Mouse (Mus musculus) spleen, adult 2 months (tissue): ENCODE results near the gene Ubr4. TPM values are rescaled to one million over a fixed set of nuclear protein-coding genes. Genes with fewer than 3 reads are reported as not detected.
A peak's percentile ranks its signal among the peaks of the same experiment; 100 is the strongest.

ENCODE experiments used
- DNase-seq, 2 experiments: peaks; one replicate each; pipeline versions ENCODE4 v3.0.0 to v3.0.0-alpha.2; 2012 to 2021; ENCODE audit warnings: low spot score in 2 of 2, low read depth in 1 of 2
- H3K27ac ChIP-seq: fragments of 200-500 bp; 2 replicates; pipeline ENCODE4 v1.5.1; 2012; ENCODE audit warnings: low read length, inconsistent platforms; ENCODE audit not compliant: insufficient read depth
- H3K27me3 ChIP-seq: fragments of 200-500 bp; 2 replicates; pipeline ENCODE4 v1.6.1; 2012; ENCODE audit warnings: mild to moderate bottlenecking, moderate library complexity, low read length, inconsistent platforms; ENCODE audit not compliant: control insufficient read depth, insufficient read depth
- H3K36me3 ChIP-seq: fragments of 200-500 bp; 2 replicates; pipeline ENCODE4 v1.6.1; 2012; ENCODE audit warnings: mild to moderate bottlenecking, low read length, inconsistent platforms; ENCODE audit not compliant: control insufficient read depth, insufficient read depth
- H3K4me1 ChIP-seq: fragments of 200-500 bp; 2 replicates; pipeline ENCODE4 v1.6.1; 2011; ENCODE audit warnings: inconsistent platforms; ENCODE audit not compliant: control insufficient read depth, insufficient read depth, insufficient read length
- H3K4me3 ChIP-seq: fragments of 200-500 bp; 2 replicates; pipeline ENCODE4 v1.5.1; 2011; ENCODE audit warnings: mild to moderate bottlenecking, inconsistent platforms; ENCODE audit not compliant: insufficient read depth, insufficient read length; ENCODE audit errors: extremely low read depth
- CTCF ChIP-seq: fragments of 200-500 bp; IDR thresholded peaks from 2 replicates; pipeline ENCODE4 v1.5.1; 2011; ENCODE audit warnings: mild to moderate bottlenecking, inconsistent platforms; ENCODE audit not compliant: insufficient read depth, insufficient read length, insufficient replicate concordance; ENCODE audit errors: extremely low read depth
- POLR2A ChIP-seq: fragments of 200-500 bp; IDR thresholded peaks from 2 replicates; pipeline ENCODE4 v1.6.1; 2011; ENCODE audit warnings: low read depth, low read length, inconsistent platforms
- WGBS: fragments of 180-500 bp; shearing (Covaris S2); methylation state at CpG from one replicate; pipeline ENCODE4 v1.1.7; 2018; 5-methylcytosine and 5-hydroxymethylcytosine counted together
- polyA plus RNA-seq: library from polyadenylated mRNA; depleted of rRNA; stranded (reverse); fragments of >200 nt; gene quantifications from 2 replicates; pipeline ENCODE4 v1.2.3, GENCODE M21; 2012

The Ubr4 gene
- polyA plus RNA-seq, 1 experiment: 201 TPM

DNA sequence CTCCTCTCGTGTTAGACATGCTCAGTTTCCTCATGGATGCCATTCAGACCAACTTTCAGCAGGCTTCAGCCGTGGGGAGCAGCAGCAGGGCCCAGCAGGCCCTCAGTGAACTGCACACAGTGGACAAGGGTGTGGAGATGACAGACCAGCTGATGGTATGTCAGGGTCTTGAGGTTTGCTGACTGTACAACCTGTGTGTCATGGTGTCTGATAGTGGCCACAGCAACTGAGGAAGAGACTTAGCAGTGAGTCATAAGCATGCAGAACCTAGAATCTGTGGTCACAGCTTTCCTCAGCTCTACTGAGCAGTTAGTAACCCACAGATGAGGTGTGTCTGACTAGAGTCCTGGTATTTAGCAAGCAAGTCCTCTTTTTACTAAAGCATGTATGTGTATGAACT, 70.0 kb downstream of the Ubr4 start:
- Histone ChIP-seq H3K27ac (no peak overlapping the region), H3K27me3 (no peaks in the 10 kb centered on the region), H3K4me1 (no peaks in the 10 kb centered on the region), H3K36me3 (peaks cover 74% of the 10 kb centered on the region), H3K4me3 (no peak overlapping the region)
- 97% methylated on average over 2 of the region's 2 CpGs for WGBS
- TF ChIP-seq CTCF: no peak
- TF ChIP-seq POLR2A: no peak
- DNase-seq: no peak

- Histone ChIP-seq H3K36me3 (peaks cover 78% of the 10 kb centered on the region), H3K27ac (no peak overlapping the region)
These were observed 70.9 kb downstream of the Ubr4 start for GRCm38 (mm10) chr4:139423270-139423669.

GRCm38 (mm10) chr4:139430176-139430575, 77.8 kb downstream of the Ubr4 start:
- H3K4me1 ChIP-seq: no peaks in the 10 kb centered on the region
- DNase-seq: peak; percentile 4 to 43
- H3K4me3 ChIP-seq: no peak overlapping the region
- WGBS: 47% methylated on average over 15 of the region's 15 CpGs
- no peaks in the 10 kb centered on the region for H3K27me3 ChIP-seq
- no peak overlapping the region for H3K27ac ChIP-seq
- TF ChIP-seq POLR2A (no peak), CTCF (peak; percentile 43; the same call in 1 of the 2 replicates)
- peaks cover 68% of the 10 kb centered on the region for H3K36me3 ChIP-seq

More at GRCm38 (mm10) chr4:139423270-139423669, 70.9 kb downstream of the Ubr4 start:
- WGBS: 85% methylated on average over 2 of the region's 2 CpGs
- no peak for TF ChIP-seq POLR2A
- no peak for TF ChIP-seq CTCF
- Histone ChIP-seq H3K4me1 (no peaks in the 10 kb centered on the region), H3K27me3 (no peaks in the 10 kb centered on the region), H3K4me3 (no peak overlapping the region)
- DNase-seq: no peak

DNA sequence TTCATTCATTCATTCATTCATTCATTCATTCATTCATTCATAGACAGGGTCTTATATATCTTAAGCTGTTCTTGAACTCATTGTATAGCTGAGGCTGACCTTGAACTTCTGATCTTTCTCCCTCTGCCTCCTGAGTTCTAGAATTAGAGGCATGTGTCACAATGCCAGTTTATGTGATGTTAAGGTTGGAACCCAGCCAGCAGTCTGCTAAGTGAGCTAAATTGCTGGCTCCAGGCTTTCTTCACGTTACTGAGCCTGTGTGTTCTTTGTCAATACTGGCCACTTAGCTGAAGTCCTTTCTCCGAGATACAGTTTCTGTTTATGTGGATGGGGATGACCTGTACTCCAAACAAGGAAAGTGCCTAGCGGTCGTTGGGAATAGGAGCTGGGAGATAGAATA, 78.5 kb downstream of the Ubr4 start:
- TF ChIP-seq CTCF (no peak), POLR2A (no peak)
- 94% methylated on average over 4 of the region's 4 CpGs for WGBS
- H3K36me3 ChIP-seq: peaks cover 69% of the 10 kb centered on the region

DNA sequence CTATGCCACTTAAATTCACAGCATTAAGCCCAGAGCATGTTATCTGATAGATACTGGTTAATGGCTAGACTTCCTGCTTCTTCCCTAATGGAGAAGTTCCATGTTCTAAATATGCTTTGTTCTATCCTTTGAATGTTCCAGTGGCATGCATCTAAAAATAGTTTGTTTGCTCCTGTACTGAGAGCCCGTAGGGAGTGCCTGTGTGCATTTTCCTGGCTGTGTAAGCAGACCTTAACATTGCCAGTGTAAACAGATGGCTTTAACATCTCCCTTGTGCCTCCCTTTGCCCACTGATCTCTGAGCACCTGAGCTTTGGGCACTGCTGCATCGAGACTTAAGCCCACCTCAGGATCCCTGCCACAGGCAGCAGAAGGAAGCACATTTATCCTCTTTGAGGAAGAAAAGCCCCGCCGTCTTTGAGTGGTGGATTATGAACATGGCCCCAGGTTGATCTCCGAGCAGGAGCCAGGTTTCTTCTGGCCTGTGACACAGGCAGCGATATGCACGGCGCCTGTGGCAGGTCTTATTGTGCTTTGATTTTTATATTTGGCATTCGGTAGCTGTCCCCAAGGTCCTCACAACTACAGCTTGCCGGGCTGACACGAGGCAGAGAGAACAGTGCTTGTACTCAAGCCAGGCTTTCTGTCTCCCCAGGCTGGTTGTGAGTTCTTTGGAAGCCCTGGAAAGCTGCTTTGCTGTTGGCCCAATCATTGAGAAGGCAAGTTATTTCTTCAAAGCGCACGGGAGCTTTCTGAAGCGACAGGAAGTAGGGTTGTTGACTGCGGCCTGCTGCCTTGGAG, 80.8 kb downstream of the Ubr4 start:
- Histone ChIP-seq H3K27me3 (no peaks in the 10 kb centered on the region), H3K36me3 (peaks cover 65% of the 10 kb centered on the region), H3K4me1 (no peaks in the 10 kb centered on the region), H3K4me3 (no peak overlapping the region), H3K27ac (no peak overlapping the region)
- WGBS: 92% methylated on average over 15 of the region's 15 CpGs
- no peak for TF ChIP-seq CTCF
- no peak for TF ChIP-seq POLR2A
- DNase-seq: no peak

More for the DNA sequence above, 78.5 kb downstream of the Ubr4 start:
- Histone ChIP-seq H3K27me3 (no peaks in the 10 kb centered on the region), H3K27ac (no peak overlapping the region), H3K4me3 (no peak overlapping the region), H3K4me1 (no peaks in the 10 kb centered on the region)
- DNase-seq: no peak

DNA sequence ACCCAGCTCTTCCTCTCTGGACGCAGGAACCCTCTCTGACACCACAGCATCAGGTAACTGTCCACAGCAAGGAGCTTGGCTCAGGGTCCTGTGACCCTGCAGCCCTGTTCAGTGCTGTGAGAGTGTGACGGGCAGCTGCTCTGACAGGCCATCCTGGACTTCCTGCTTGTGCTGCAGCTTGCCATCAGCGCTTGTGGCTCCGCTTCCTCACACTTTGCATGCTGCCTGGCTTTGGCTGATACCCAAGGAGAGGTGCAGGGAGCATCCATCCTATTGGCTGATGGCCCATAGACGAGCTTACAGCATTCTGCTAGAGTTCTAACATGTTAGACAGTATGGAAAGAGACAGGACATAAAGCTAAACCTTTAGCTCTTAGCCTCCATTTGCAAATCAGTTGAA, 88.8 kb downstream of the Ubr4 start:
- WGBS: 94% methylated on average over 5 of the region's 5 CpGs
- TF ChIP-seq CTCF (no peak), POLR2A (no peak)
- H3K36me3 ChIP-seq: peaks cover 58% of the 10 kb centered on the region

DNA sequence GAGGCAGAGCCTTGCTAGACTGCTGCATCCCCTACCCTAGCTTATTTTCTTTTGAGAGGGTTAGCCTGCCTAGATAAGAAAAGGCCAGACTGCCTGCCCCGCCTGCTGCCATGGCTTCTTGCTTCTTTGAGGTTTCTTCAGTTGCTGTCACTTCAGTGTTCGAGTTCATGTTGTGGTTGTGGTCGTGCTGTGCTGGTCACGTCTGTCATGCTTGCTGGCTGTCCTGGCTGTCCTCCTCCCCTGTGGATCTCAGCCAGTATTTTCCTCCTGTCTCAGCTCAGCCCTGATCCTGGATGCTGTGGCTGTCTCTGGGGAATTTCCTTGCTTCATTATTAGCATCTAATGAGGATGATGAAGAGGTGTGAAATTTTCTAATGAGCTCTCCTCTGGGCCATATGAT, 89.4 kb downstream of the Ubr4 start:
- H3K4me3 ChIP-seq: no peak overlapping the region
- TF ChIP-seq CTCF: no peak
- no peak for TF ChIP-seq POLR2A
- no peak for DNase-seq
- H3K4me1 ChIP-seq: no peaks in the 10 kb centered on the region
- H3K36me3 ChIP-seq: peaks cover 61% of the 10 kb centered on the region
- H3K27ac ChIP-seq: no peak overlapping the region
- H3K27me3 ChIP-seq: no peaks in the 10 kb centered on the region
- 73% methylated on average over 4 of the region's 4 CpGs for WGBS

More for the DNA sequence above, 88.8 kb downstream of the Ubr4 start:
- no peaks in the 10 kb centered on the region for H3K27me3 ChIP-seq
- no peak overlapping the region for H3K4me3 ChIP-seq
- no peak overlapping the region for H3K27ac ChIP-seq
- no peaks in the 10 kb centered on the region for H3K4me1 ChIP-seq
- no peak for DNase-seq
